Mouse (Mus musculus): Measurements from ENCODE around the gene Kif2b. TPM values are rescaled to one million over a fixed set of nuclear protein-coding genes. Genes with fewer than 3 reads are reported as not detected.

Gene Kif2b
- polyA plus RNA-seq (2015; fragmentation: Nextera tagmentation; extraction: Ambion mirVana): not detected in 2 replicates

DNA sequence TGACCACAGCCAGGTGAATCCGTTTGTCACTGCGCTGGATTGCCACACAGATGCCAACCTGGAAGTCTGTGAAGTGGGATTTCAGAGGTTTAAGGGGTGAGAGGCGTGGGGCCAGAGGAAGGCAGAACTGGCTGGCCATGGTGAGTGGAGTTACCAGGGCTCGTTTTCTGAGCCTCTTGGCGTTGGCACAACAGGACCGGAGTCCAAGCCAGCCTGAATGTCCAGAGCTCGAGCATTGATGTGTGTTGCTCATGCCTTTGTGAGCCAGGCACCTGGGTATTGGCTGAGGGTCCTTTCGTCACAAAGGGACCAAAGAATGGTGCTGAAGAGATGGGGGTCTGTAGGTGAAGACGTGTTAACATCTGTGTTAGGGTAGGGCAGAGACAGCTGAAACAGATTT, at the start of gene Kif2b:
TSS of gene Kif2b (minus strand) at position 242 of the 400 bp plus-strand sequence.
- Histone ChIP-seq H3K9ac (replicated peaks; ENCODE audit: low read length) (no peak within 1 kb of the TSS), H3K27me3 (ENCODE audit: insufficient read depth, low read length) (no peaks in the 10 kb centered on the region), H3K36me3 (ENCODE audit: insufficient read depth, low read length) (no peaks in the 10 kb centered on the region), H3K4me1 (ENCODE audit: insufficient read depth, low read length) (no peaks in the 10 kb centered on the region), H3K27ac (ENCODE audit: low read length) (no peak within 1 kb of the TSS), H3K4me3 (ENCODE audit: low read length) (no peak within 1 kb of the TSS), H3K9me3 (ENCODE audit: low read length) (no peaks in the 10 kb centered on the region), H3K4me2 (replicated peaks; ENCODE audit: low read depth, low read length) (no peak within 1 kb of the TSS)
- no peak for ATAC-seq (ENCODE audit: low FRiP score, low TSS enrichment)
- 91% methylated on average over 9 of the region's 9 CpGs for WGBS

DNA sequence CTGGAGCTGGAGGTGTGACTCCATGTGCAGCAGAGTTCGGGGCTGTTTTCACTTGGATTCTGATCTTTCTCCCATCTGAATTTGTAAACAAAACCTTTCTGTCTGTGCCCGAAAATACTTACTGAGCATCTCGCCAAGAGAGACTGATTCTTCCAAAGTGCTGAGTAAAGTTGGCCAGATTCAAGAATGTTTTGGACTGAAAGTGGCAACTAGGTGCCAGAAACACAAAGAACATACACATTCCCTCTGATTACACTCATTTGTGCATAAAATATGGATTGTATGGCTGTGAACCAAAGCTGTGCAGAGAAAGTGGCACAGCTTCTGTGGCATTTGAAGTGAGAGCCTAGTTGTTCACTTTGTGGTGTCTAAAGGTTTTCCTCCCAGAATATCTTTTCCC, 15.7 kb upstream of the Kif2b start:
- Histone ChIP-seq H3K4me3 (ENCODE audit: low read length) (no peak overlapping the region), H3K36me3 (ENCODE audit: insufficient read depth, low read length) (no peaks in the 10 kb centered on the region), H3K4me1 (ENCODE audit: insufficient read depth, low read length) (no peaks in the 10 kb centered on the region), H3K9me3 (ENCODE audit: low read length) (no peaks in the 10 kb centered on the region), H3K27ac (ENCODE audit: low read length) (no peak overlapping the region), H3K4me2 (replicated peaks; ENCODE audit: low read depth, low read length) (no peak overlapping the region), H3K9ac (replicated peaks; ENCODE audit: low read length) (no peak overlapping the region), H3K27me3 (ENCODE audit: insufficient read depth, low read length) (no peaks in the 10 kb centered on the region)
- 76% methylated on average over 3 of the region's 3 CpGs for WGBS
- ATAC-seq (ENCODE audit: low FRiP score, low TSS enrichment): no peak

DNA sequence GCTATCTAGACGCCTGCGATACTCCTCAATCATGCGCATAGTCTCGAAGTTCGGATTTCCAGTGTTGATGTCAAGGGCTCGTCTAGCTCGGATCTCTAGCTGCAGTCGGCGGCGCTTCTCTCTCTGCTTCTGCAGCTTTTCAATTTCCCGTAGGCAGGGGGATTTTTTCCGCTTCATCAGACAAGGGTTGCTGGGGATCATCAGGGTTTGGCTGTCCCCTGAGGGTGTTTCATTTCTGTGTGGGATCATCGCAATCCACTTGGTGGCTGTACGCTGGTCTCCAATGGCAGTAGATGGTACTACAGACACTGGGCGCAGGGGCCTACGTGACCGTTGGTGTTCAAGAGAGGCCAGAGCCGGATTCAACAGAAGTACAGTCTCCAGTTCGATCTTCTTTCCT, 502 bp downstream of the Kif2b start:
- Histone ChIP-seq H3K27ac (ENCODE audit: low read length) (no peak overlapping the region), H3K9me3 (ENCODE audit: low read length) (no peaks in the 10 kb centered on the region), H3K4me1 (ENCODE audit: insufficient read depth, low read length) (no peaks in the 10 kb centered on the region), H3K9ac (replicated peaks; ENCODE audit: low read length) (no peak overlapping the region), H3K27me3 (ENCODE audit: insufficient read depth, low read length) (no peaks in the 10 kb centered on the region), H3K36me3 (ENCODE audit: insufficient read depth, low read length) (no peaks in the 10 kb centered on the region), H3K4me2 (replicated peaks; ENCODE audit: low read depth, low read length) (no peak overlapping the region), H3K4me3 (ENCODE audit: low read length) (no peak overlapping the region)
- no peak for ATAC-seq (ENCODE audit: low FRiP score, low TSS enrichment)
- WGBS: 80% methylated on average over 19 of the region's 19 CpGs

DNA sequence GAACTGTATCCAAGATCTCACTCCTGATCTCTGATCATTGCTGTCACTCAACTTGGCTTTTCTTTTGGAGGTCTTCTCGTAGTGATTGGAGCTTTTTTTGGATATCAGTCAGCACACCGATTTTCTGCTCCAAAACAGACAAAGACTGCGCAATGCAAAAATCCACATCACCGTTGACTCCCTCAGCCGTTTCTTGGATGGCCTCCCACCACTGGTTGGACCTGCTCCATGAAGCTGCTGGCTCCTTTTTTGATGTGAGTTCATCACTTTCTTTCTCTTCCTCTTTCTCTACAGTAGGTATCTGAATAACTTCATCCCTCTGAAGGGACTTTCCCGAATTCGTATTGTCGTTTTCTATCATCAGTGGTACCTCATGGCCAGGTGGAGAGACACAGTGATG, 2.0 kb downstream of the Kif2b start:
- Histone ChIP-seq H3K9me3 (ENCODE audit: low read length) (no peaks in the 10 kb centered on the region), H3K4me1 (ENCODE audit: insufficient read depth, low read length) (no peaks in the 10 kb centered on the region), H3K27ac (ENCODE audit: low read length) (no peak overlapping the region), H3K36me3 (ENCODE audit: insufficient read depth, low read length) (no peaks in the 10 kb centered on the region), H3K27me3 (ENCODE audit: insufficient read depth, low read length) (no peaks in the 10 kb centered on the region), H3K4me3 (ENCODE audit: low read length) (no peak overlapping the region), H3K9ac (replicated peaks; ENCODE audit: low read length) (no peak overlapping the region), H3K4me2 (replicated peaks; ENCODE audit: low read depth, low read length) (no peak overlapping the region)
- ATAC-seq (ENCODE audit: low FRiP score, low TSS enrichment): no peak
- 91% methylated on average over 8 of the region's 8 CpGs for WGBS

DNA sequence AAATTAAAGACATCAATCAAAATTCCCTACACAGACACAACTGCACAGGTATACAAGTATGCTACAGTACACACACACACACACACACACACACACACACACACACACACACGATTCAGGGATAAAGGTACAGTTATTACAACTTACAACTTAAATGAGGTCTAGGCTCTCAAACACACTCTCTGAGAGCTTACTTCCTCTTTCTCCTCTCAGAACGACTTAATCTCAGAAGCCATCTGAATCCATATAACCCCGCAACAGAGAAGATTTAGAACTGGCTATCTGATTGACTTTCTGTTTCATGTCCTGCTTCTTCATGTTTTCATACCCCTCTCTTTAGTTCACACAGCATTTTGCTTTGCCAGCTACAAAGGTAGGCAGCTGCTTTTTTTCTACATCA, 2.9 kb downstream of the Kif2b start:
- H3K4me3 ChIP-seq (ENCODE audit: low read length): no peak overlapping the region
- 62% methylated on average over 3 of the region's 3 CpGs for WGBS
- H3K36me3 ChIP-seq (ENCODE audit: insufficient read depth, low read length): no peaks in the 10 kb centered on the region
- no peak overlapping the region for H3K4me2 ChIP-seq (replicated peaks; ENCODE audit: low read depth, low read length)
- no peaks in the 10 kb centered on the region for H3K27me3 ChIP-seq (ENCODE audit: insufficient read depth, low read length)
- H3K27ac ChIP-seq (ENCODE audit: low read length): no peak overlapping the region
- no peaks in the 10 kb centered on the region for H3K4me1 ChIP-seq (ENCODE audit: insufficient read depth, low read length)
- no peak for ATAC-seq (ENCODE audit: low FRiP score, low TSS enrichment)
- H3K9ac ChIP-seq (replicated peaks; ENCODE audit: low read length): no peak overlapping the region
- no peaks in the 10 kb centered on the region for H3K9me3 ChIP-seq (ENCODE audit: low read length)

DNA sequence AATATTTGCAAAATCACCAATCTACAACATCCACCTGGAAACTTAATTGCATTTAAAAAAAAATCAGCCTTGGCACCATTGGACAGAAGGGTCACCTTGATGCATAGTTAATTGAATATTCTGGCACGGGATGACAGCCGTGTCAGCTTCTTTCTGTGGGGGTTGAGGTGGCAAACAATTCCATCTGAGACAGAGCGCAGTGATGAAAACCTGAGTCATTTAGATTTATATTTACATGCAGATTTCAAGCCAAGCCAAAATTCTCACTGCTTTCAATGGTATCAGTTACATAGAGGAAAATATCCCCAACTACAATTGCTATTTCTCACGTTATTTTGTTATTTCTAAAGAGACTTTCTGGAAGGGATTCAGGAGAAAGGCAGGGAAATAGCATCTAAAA, 46.6 kb downstream of the Kif2b start:
- WGBS: 65% methylated on average over 4 of the region's 4 CpGs
- Histone ChIP-seq H3K4me3 (ENCODE audit: low read length) (no peak overlapping the region), H3K36me3 (ENCODE audit: insufficient read depth, low read length) (no peaks in the 10 kb centered on the region), H3K9ac (replicated peaks; ENCODE audit: low read length) (no peak overlapping the region), H3K27ac (ENCODE audit: low read length) (no peak overlapping the region), H3K27me3 (ENCODE audit: insufficient read depth, low read length) (no peaks in the 10 kb centered on the region), H3K4me1 (ENCODE audit: insufficient read depth, low read length) (no peaks in the 10 kb centered on the region), H3K9me3 (ENCODE audit: low read length) (no peaks in the 10 kb centered on the region), H3K4me2 (replicated peaks; ENCODE audit: low read depth, low read length) (no peak overlapping the region)
- ATAC-seq (ENCODE audit: low FRiP score, low TSS enrichment): no peak

Data from kidney, embryonic 16.5 days (tissue).